Mouse (Mus musculus): Measurements from ENCODE around the gene Zfp36l2. TPM values are rescaled to one million over a fixed set of nuclear protein-coding genes. Genes with fewer than 3 reads are reported as not detected.
"Not testable (repeated sequence)": the region's sequence is repeated elsewhere in the genome, so short reads cannot be mapped to it uniquely, and the experiment has no call there.

Zfp36l2 gene
- polyA plus RNA-seq (2016; fragmentation: Nextera tagmentation; extraction: Ambion mirVana): 12.5 and 13.4 TPM in 2 replicates

- peak; percentile 87 for ATAC-seq (ENCODE audit: low FRiP score, low read depth)
- Histone ChIP-seq H3K4me3 (peak within 1 kb of the TSS; percentile 73), H3K27ac (peak within 1 kb of the TSS; percentile 82), H3K27me3 (replicated peaks) (peaks cover 8% of the 10 kb centered on the region), H3K9ac (peak within 1 kb of the TSS; percentile 88), H3K4me2 (replicated peaks) (peak within 1 kb of the TSS; percentile 88), H3K4me1 (peaks cover 34% of the 10 kb centered on the region), H3K9me3 (no peaks in the 10 kb centered on the region), H3K36me3 (peaks cover 12% of the 10 kb centered on the region; the same call in 1 of the 2 replicates)
- under 1% methylated on average over 73 of the region's 76 CpGs for WGBS
Measured at GRCm38 (mm10) chr17:84187727-84188373, at the start of gene Zfp36l2. Gene Zfp36l2, minus strand, starts transcription at chr17:84187947.

- WGBS: 93% methylated on average over 7 of the region's 7 CpGs
- H3K36me3 ChIP-seq: no peaks in the 10 kb centered on the region
- no peak overlapping the region for H3K9ac ChIP-seq
- H3K4me1 ChIP-seq: no peaks in the 10 kb centered on the region
- H3K4me2 ChIP-seq (replicated peaks): no peak overlapping the region
- H3K9me3 ChIP-seq: no peaks in the 10 kb centered on the region
- no peaks in the 10 kb centered on the region for H3K27me3 ChIP-seq (replicated peaks)
- H3K4me3 ChIP-seq: no peak overlapping the region
- no peak overlapping the region for H3K27ac ChIP-seq
- no peak for ATAC-seq (ENCODE audit: low FRiP score, low read depth)
Measured at GRCm38 (mm10) chr17:84236781-84237557, 49.2 kb upstream of the Zfp36l2 start.

- no peaks in the 10 kb centered on the region for H3K9me3 ChIP-seq
- H3K27ac ChIP-seq: no peak overlapping the region
- H3K27me3 ChIP-seq (replicated peaks): no peaks in the 10 kb centered on the region
- no peaks in the 10 kb centered on the region for H3K4me1 ChIP-seq
- no peak overlapping the region for H3K4me2 ChIP-seq (replicated peaks)
- H3K4me3 ChIP-seq: no peak overlapping the region
- H3K36me3 ChIP-seq: no peaks in the 10 kb centered on the region
- 89% methylated on average over 4 of the region's 4 CpGs for WGBS
- no peak overlapping the region for H3K9ac ChIP-seq
- ATAC-seq (ENCODE audit: low FRiP score, low read depth): no peak
Measured at GRCm38 (mm10) chr17:84235399-84235928, 47.7 kb upstream of the Zfp36l2 start.

- ATAC-seq (ENCODE audit: low FRiP score, low read depth); H3K4me3 ChIP-seq; H3K27me3 ChIP-seq (replicated peaks); H3K4me2 ChIP-seq (replicated peaks); H3K4me1 ChIP-seq; H3K9ac ChIP-seq; H3K27ac ChIP-seq; H3K36me3 ChIP-seq; H3K9me3 ChIP-seq: not testable (repeated sequence)
- no CpG with 5 or more reads among the region's 4 CpGs for WGBS
Measured at GRCm38 (mm10) chr17:84234785-84235184, 47.0 kb upstream of the Zfp36l2 start.

- H3K4me3 ChIP-seq: no peak overlapping the region
- no peak overlapping the region for H3K27ac ChIP-seq
- H3K4me2 ChIP-seq (replicated peaks): no peak overlapping the region
- no peak overlapping the region for H3K9ac ChIP-seq
- ATAC-seq (ENCODE audit: low FRiP score, low read depth): no peak
- H3K27me3 ChIP-seq (replicated peaks): no peaks in the 10 kb centered on the region
- no peaks in the 10 kb centered on the region for H3K4me1 ChIP-seq
- peaks cover 5% of the 10 kb centered on the region; the same call in 1 of the 2 replicates for H3K36me3 ChIP-seq
- 92% methylated on average over 2 of the region's 2 CpGs for WGBS
- H3K9me3 ChIP-seq: no peaks in the 10 kb centered on the region
Measured at GRCm38 (mm10) chr17:84233758-84234157, 46.0 kb upstream of the Zfp36l2 start.

GRCm38 (mm10) chr17:84231361-84231760 lies 43.6 kb upstream of the Zfp36l2 start:
- no peaks in the 10 kb centered on the region for H3K27me3 ChIP-seq (replicated peaks)
- no peak overlapping the region for H3K4me3 ChIP-seq
- no peak overlapping the region for H3K9ac ChIP-seq
- WGBS: 94% methylated on average over 2 of the region's 2 CpGs
- no peaks in the 10 kb centered on the region for H3K4me1 ChIP-seq
- H3K36me3 ChIP-seq: peaks cover 14% of the 10 kb centered on the region; the same call in 1 of the 2 replicates
- no peak overlapping the region for H3K4me2 ChIP-seq (replicated peaks)
- no peak overlapping the region for H3K27ac ChIP-seq
- no peak for ATAC-seq (ENCODE audit: low FRiP score, low read depth)
- H3K9me3 ChIP-seq: no peaks in the 10 kb centered on the region

GRCm38 (mm10) chr17:84228223-84228622 lies 40.5 kb upstream of the Zfp36l2 start:
- no peaks in the 10 kb centered on the region for H3K27me3 ChIP-seq (replicated peaks)
- peaks cover 31% of the 10 kb centered on the region for H3K36me3 ChIP-seq
- no peaks in the 10 kb centered on the region for H3K9me3 ChIP-seq
- no peak overlapping the region for H3K9ac ChIP-seq
- H3K4me2 ChIP-seq (replicated peaks): no peak overlapping the region
- no peaks in the 10 kb centered on the region for H3K4me1 ChIP-seq
- H3K27ac ChIP-seq: no peak overlapping the region
- 77% methylated on average over 2 of the region's 2 CpGs for WGBS
- H3K4me3 ChIP-seq: no peak overlapping the region
- no peak for ATAC-seq (ENCODE audit: low FRiP score, low read depth)

- WGBS: 87% methylated on average over 6 of the region's 6 CpGs
- Histone ChIP-seq H3K27me3 (replicated peaks) (no peaks in the 10 kb centered on the region), H3K27ac (no peak overlapping the region), H3K4me2 (replicated peaks) (no peak overlapping the region), H3K4me3 (no peak overlapping the region), H3K4me1 (no peaks in the 10 kb centered on the region), H3K9ac (no peak overlapping the region), H3K9me3 (no peaks in the 10 kb centered on the region), H3K36me3 (peaks cover 40% of the 10 kb centered on the region)
- ATAC-seq (ENCODE audit: low FRiP score, low read depth): no peak
Measured at GRCm38 (mm10) chr17:84226681-84227080, 38.9 kb upstream of the Zfp36l2 start.

- Histone ChIP-seq H3K4me2 (replicated peaks) (no peak overlapping the region), H3K27ac (no peak overlapping the region), H3K9me3 (no peaks in the 10 kb centered on the region), H3K27me3 (replicated peaks) (no peaks in the 10 kb centered on the region), H3K4me3 (no peak overlapping the region), H3K9ac (no peak overlapping the region), H3K36me3 (peaks cover 42% of the 10 kb centered on the region), H3K4me1 (no peaks in the 10 kb centered on the region)
- ATAC-seq (ENCODE audit: low FRiP score, low read depth): no peak
- 52% methylated on average over 5 of the region's 5 CpGs for whole genome bisulfite sequencing
Measured at GRCm38 (mm10) chr17:84226231-84226630, 38.5 kb upstream of the Zfp36l2 start.

GRCm38 (mm10) chr17:84224217-84224887 lies 36.6 kb upstream of the Zfp36l2 start:
- Histone ChIP-seq H3K4me2 (replicated peaks) (no peak overlapping the region), H3K27ac (no peak overlapping the region), H3K9ac (no peak overlapping the region), H3K36me3 (peaks cover 49% of the 10 kb centered on the region), H3K27me3 (replicated peaks) (no peaks in the 10 kb centered on the region), H3K4me3 (no peak overlapping the region), H3K9me3 (no peaks in the 10 kb centered on the region), H3K4me1 (no peaks in the 10 kb centered on the region)
- ATAC-seq (ENCODE audit: low FRiP score, low read depth): no peak
- 50% methylated on average over 15 of the region's 15 CpGs for WGBS

- not testable (repeated sequence) for H3K4me3 ChIP-seq; H3K27me3 ChIP-seq (replicated peaks); H3K9me3 ChIP-seq; H3K27ac ChIP-seq; H3K4me1 ChIP-seq; H3K9ac ChIP-seq; ATAC-seq (ENCODE audit: low FRiP score, low read depth); H3K4me2 ChIP-seq (replicated peaks)
- peaks cover 32% of the 10 kb centered on the region for H3K36me3 ChIP-seq
- 100% methylated on average over 2 of the region's 2 CpGs for WGBS
Measured at GRCm38 (mm10) chr17:84218841-84219240, 31.1 kb upstream of the Zfp36l2 start.

GRCm38 (mm10) chr17:84217696-84218095 lies 29.9 kb upstream of the Zfp36l2 start:
- H3K9me3 ChIP-seq: no peaks in the 10 kb centered on the region
- H3K4me2 ChIP-seq (replicated peaks): no peak overlapping the region
- H3K4me1 ChIP-seq: no peaks in the 10 kb centered on the region
- no peak overlapping the region for H3K4me3 ChIP-seq
- H3K27ac ChIP-seq: no peak overlapping the region
- peaks cover 31% of the 10 kb centered on the region for H3K36me3 ChIP-seq
- no peak for ATAC-seq (ENCODE audit: low FRiP score, low read depth)
- H3K9ac ChIP-seq: no peak overlapping the region
- 64% methylated on average over 3 of the region's 3 CpGs for WGBS
- no peaks in the 10 kb centered on the region for H3K27me3 ChIP-seq (replicated peaks)
